Mouse (Mus musculus) brain, adult 2 months (tissue): ENCODE measurements around the gene Rbm17.

ENCODE experiments used
- DNase-seq: peaks from one replicate; pipeline ENCODE4 v3.0.0; 2011; ENCODE audit warnings: low read depth, low spot score

Gene Rbm17

DNA sequence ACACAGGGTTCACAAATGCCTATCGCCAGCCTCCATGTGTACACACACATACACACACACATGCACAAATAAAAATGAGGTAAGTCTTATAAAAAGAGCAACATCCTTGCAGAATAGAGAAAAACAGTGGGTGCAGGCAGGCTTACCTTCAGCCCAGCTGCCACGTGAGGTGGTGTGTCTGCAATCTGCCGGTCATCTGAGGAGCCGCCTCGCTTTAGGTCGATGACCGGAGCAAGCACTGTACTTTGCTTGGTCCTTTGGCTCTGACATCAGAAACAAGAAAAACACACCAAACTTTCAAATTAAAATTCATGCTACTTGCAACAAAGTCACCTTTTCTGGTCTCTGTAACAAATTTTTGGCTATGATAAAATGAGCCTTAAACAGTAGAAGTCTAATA is 6.0 kb downstream of the Rbm17 start:
- no peak for DNase-seq

DNA sequence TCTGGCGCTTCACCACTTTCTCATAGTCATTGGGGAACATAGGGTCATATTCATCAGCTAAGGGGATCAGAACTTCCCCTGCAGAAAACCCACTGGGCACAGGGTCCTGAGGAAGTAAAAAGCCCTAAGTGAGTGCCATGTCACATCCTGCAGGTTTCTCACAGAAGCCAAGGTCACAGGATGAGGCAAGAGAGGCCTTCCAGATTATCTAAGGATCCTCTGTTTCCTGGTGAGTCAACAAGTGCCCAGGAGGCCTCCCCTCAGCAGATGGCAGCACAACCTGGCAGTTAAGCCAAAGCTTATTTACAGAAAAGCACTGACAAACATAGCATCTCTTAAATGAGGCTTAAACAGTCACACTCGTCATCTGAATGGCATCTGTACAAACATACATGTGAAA is 7.3 kb downstream of the Rbm17 start:
- peak; percentile 11 for DNase-seq

DNA sequence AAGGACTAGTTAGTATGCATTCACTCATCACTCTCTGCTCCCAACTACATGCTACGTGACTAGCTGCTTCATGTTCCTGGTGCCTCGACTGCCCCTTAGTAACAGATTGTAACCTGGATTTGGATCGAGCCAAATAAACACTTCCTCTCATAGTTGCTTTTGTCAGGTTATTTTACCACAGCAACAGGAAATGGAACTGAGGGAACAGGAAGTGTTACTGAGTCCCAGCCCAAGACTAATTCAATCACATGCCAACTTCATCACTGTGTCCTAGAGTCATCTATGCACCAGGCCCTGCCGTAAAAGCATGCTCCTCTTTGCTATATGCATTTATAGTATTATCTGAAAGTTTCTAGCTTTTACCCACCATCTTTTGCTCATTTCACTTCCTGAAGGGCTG is 16.0 kb downstream of the Rbm17 start:
- DNase-seq = no peak

DNA sequence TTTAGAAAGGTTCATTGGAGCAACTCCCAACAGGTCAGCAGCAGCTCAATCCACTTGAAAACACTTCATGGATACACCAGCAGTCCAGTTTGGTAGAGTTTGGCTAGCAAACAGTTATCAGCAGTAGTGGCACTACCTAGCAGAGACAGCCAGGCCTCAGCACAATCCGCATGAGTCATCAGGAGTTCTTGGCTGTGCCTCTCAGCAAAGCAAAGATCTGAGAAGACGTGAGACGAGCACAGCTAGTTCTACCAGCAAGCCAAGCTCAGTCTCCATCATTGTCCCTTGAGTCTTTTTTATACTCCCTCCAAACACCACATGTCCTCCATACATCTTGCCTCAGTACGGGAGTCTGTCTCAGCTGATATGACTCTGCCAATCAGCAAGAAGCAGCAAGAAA is 24.6 kb downstream of the Rbm17 start:
- peak; percentile 35 for DNase-seq

DNA sequence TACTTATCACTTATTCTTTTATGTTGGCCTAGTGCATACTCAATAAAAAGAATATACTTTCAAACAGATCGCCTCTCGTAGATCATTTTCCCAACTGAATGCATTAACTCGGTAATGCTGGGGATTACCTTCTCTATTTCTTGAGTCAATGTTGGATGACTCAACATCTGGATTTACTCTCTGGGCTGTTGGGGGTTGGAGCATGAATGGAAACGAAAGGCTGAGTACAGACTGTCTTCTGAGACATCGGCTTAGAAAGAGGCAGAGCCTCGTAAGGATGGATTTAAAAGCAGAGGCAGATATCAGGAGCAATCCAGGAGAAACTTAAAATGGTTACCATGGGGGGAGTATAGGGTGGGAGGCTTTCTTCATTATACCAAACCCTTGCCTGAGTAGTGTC is 25.8 kb downstream of the Rbm17 start:
- no peak for DNase-seq

DNA sequence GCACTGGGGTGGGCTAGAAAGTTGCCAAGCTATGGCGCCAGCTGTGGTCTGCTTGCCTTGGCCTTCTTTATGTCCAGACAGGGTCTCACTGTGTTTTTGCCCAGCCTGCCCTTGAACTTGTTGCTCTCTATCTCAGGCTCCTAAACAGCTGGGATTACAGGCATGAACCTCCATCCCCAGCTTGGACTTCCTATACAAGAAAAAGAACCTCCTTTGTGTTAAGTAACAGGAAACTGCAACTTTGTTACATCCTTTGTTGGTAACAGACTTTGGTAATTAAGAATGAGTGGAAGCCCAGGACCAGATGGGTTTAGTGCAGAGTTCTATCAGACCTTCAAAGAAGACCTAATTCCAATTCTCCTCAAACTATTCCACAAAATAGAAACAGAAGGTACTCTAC is 30.3 kb downstream of the Rbm17 start:
- DNase-seq = no peak

- DNase-seq = peak; percentile 19
Observed at GRCm38 (mm10) chr2:11571004-11571535, 32.9 kb downstream of the Rbm17 start.

GRCm38 (mm10) chr2:11568471-11568870 is 35.5 kb downstream of the Rbm17 start:
- no peak for DNase-seq

DNA sequence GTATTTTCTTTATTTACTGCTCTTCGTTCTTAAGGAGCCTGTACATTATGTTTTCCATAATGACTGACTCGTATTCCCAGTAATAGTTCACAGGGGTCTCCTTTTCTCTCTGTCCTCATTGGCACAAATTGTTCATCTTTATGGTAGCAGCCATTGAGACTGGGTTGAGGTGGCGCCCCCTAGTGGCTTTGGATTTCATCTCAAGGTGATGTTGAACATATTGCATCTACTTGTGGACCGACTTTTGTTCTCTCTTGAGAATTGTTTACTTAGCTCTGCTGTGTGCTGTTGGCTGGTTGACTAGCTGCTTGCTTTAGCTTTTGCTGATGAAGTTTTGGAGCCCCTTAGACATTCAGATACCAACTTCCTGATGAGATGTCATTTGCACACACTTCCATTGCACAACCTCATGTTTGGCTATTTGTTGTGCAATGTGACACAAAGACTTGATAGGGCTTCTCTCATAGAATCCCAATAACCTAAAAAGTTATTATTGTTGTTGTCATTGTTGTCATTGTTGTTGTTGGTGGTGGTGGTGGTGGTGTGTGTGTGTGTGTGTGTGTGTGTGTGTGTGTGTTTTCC is 36.1 kb downstream of the Rbm17 start:
- DNase-seq = peak; percentile 37

DNA sequence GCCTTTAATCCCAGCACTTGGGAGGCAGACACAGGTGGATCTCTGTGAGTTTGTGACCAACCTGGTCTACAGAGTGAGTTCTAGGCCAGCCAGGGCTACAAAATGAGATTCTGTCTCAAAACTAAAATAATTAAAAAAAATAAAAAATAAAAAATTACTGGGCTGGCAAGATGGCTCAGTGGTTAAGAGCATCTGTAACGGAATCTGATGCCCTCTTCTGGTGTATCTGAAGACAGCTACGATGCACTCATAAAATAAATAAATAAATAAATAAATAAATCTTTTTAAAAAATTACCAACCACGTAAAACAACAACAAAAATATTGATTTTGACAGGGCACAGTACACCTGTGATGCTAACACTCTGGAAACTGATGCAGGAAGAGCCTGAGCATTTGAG is 37.1 kb downstream of the Rbm17 start:
- no peak for DNase-seq

GRCm38 (mm10) chr2:11566241-11566640 is 37.7 kb downstream of the Rbm17 start:
- no peak for DNase-seq

GRCm38 (mm10) chr2:11564768-11565167 is 39.2 kb downstream of the Rbm17 start:
- DNase-seq = no peak

DNA sequence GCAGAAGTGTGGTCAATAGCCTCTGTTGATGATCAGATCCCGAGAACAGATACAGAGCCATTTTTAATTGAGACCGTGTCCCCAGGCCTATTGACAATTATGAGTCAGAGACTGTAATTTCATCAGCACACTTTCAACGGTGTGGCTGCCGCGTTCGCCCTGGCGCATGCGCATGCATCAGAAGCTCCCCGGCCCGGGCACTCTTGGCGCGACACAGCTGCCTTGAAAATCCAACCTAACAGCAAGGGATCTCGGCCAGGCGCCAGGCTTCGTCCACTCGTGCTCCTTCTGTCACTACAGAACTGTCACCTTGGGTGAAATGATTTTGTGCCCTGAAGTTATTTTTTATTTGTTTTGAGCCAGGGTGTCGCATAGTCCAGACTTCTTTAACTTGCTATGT is 40.7 kb downstream of the Rbm17 start:
- DNase-seq = no peak

DNA sequence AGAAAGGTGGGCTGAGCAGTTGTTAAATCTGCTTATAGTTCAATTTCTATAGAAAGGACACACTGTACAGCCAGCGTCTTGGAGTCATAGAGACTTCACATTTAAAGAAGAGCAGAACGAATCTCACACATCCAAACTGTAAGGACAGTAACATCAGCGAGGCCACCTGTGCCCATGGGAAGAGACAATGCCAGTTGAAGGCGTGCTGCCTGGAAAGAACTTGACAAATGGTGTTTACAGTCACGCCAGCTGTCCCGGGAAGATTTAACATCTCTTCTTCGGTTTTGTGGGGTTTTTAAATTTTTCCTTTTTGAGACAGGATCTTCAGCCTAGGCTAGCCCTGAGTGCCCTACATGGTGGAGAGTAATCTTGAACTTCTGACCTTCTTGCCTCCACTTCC is 45.3 kb downstream of the Rbm17 start:
- peak; percentile 29 for DNase-seq

- no peak for DNase-seq
Observed at GRCm38 (mm10) chr2:11557244-11557643, 46.7 kb downstream of the Rbm17 start.

DNA sequence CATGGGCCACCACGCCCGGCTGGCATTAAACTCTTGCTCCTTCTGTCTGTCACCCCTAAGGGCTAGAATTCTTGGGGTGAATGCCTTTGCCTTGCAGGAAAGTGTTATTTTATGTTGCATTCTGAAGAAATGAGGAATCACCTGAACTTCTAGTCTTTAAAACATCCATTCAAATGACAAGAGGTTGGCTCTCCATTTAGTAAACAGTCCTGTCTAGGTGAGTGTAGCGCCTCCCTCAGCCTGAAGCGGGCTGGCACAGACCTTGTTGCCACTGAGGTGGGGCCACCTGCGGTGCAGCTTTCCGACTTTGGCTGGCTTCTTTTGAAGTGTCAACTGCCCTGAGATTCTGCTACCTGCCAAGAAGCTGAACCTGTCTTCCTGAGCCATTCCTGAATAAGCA is 48.6 kb downstream of the Rbm17 start:
- no peak for DNase-seq

GRCm38 (mm10) chr2:11553471-11554400 is 50.2 kb downstream of the Rbm17 start, which contains the start of gene Pfkfb3:
Gene Pfkfb3 (minus strand): TSS chr2:11554077.
- peak; percentile 86 for DNase-seq

DNA sequence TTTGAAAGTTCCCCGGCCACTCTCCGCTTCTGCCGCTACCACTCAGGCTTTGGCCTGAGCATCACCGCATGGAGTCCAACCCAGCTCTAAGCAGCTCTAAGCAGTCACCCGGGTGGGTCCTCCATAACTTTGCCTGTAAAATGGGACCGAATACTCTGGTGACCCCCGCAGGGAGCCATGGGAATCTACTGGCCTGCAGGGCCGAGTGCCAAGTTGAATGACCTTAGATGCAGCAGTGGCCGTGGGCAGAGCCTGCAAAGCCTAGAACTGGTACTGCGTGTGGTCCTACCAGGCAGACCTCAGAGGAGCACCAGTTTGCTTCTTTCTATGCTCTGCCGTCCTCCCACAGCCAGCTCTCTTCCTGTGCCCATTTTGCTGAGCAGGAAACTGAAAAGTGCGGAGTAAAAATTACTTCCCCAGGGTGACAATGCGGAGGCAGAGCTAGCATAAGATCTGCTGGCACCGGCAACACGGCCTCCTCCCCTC is 50.9 kb downstream of the Rbm17 start:
- DNase-seq = peak; percentile 54

DNA sequence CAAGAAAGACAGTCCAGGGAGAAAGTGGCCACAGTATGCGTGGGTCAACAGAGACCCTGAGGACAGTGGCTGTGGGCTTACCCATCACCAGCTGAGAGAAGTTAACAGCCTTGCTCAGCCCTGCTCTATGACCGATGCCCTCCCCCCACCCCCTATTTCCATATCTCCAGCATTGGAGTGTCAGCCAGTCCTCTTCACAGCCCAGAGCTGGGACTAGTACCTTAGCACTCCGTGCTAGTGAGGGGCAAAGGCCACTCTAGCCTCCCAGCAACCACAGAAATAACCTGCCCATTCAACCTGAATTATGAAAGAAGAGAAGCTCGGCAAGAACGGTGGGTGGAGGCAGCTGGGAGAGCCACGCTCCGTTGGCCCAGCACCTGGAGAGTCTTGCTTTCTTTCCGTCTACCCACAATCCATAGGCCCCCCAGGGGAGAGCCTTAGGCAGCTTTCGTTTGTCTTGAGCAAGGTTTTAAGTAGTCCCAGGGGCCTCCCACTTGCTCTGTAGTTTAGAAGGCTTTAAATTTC is 51.6 kb downstream of the Rbm17 start:
- DNase-seq = peak; percentile 12

DNA sequence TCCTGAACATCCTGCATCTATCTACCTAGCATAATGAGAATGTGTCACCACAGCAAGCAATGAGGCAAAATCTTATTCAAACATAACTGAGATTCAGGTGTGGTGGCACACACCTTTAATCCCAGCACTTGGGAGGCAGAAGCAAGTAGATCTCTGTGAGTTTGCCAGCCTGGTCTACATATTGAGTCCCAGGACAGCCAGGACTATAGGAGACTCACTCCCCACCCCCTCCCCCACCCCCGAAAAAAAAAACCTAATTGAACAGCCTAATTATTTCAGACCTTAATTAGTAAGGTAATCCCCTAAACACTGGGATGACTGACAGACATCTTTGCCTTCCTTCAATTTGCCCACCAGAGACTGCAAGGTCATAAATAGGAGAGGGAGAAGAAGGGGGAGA is 52.2 kb downstream of the Rbm17 start:
- no peak for DNase-seq

DNA sequence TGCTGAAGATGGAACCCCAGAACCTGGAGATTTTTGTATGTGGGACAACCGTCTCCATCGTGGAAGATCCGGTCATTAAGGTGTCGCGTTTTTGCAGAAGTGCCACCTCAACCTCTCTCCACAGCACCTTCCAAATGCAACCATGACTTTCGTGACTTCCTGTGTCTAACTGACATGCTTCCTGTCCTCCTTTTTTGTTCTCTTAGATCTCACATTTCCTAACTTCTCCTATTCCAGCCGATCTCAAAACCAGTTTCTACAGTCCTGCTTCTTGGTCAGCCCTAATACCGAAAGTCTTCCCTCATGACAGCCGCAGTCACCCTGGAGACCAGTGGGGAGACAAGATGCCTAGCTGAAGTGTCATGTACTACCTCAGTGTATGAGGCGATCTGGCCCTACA is 55.4 kb downstream of the Rbm17 start:
- DNase-seq = no peak

GRCm38 (mm10) chr2:11547609-11548008 is 56.3 kb downstream of the Rbm17 start:
- DNase-seq = peak; percentile 47
